Comparison of ENCODE assay signal across 31 mouse cellular contexts in the genomic region with DNA sequence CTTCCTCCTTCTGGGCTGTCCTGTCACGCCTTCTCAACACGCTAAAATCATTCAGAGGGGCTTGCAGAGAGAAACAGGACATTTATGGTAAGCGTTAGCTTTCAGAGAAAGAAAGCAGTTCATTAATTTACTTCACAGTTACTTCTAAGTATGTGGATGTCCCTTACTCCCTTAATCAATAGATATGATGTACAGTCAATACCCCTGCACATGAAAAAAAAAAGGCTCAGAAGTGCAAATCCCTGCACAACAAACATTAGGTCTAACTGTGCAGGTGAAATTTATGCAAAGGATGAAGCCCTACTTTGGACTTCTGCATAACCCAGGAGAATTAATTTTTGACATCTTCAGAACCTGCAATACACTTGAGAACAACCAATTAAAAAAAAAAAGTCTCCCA. TPM values are rescaled to one million over a fixed set of nuclear protein-coding genes. Genes with fewer than 3 reads are reported as not detected.
"Had no signal": no experiment of that assay in that cellular context is flagged by ENCODE, and none has a peak within 500 bp of the region (broad histone marks: within the 10 kb centered on the region; RNA-seq: fewer than 3 reads in every experiment).

No protein-coding gene starts in this region.

- H3K27ac ChIP-seq: gastrocnemius, adult 2 months; heart, embryonic 10.5 days; hindbrain, embryonic 10.5 days; hindbrain, embryonic 12.5 days; hindbrain, embryonic 14.5 days; intestine, embryonic 15.5 days; layer of hippocampus, adult 2 months; left cerebral cortex, adult 2 months; limb, embryonic 10.5 days; limb, embryonic 12.5 days; liver, embryonic 13.5 days had no signal

- H3K36me3 ChIP-seq: heart, embryonic 10.5 days; heart, embryonic 12.5 days; hindbrain, embryonic 12.5 days; intestine, embryonic 15.5 days; limb, embryonic 10.5 days; limb, embryonic 12.5 days; liver, embryonic 13.5 days had no signal

- ATAC-seq: hindbrain, embryonic 16.5 days; inflammation-experienced regulatory T-cells, adult 6 months; intestine, embryonic 15.5 days; intestine, postnatal 0 days had no signal

- H3K4me3 ChIP-seq: gastrocnemius, adult 2 months; heart, embryonic 10.5 days; hindbrain, embryonic 12.5 days; layer of hippocampus, adult 2 months; left cerebral cortex, adult 2 months; limb, embryonic 12.5 days; liver, embryonic 13.5 days had no signal

- H3K4me2 ChIP-seq: heart, embryonic 12.5 days; intestine, embryonic 15.5 days; limb, embryonic 12.5 days; liver, embryonic 11.5 days; liver, embryonic 13.5 days had no signal

- H3K9me3 ChIP-seq: heart, embryonic 10.5 days; heart, embryonic 12.5 days; hindbrain, embryonic 10.5 days; hindbrain, embryonic 12.5 days; intestine, embryonic 15.5 days; limb, embryonic 10.5 days; limb, embryonic 12.5 days; liver, embryonic 13.5 days had no signal

- DNase-seq: gastrocnemius, adult 2 months; gastrocnemius, postnatal 10 days; gastrocnemius, postnatal 25 days; heart, adult 18-20 months; heart, postnatal 10 days; heart, postnatal 4 days; kidney, adult 18-20 months; kidney, adult 8-10 months; kidney, postnatal 10 days; kidney, postnatal 25 days; kidney, postnatal 4 days; liver; liver, embryonic 13.5 days had no signal

- H3K9ac ChIP-seq: heart, embryonic 12.5 days; hindbrain, embryonic 12.5 days; hindbrain, embryonic 14.5 days; intestine, embryonic 15.5 days; limb, embryonic 12.5 days; liver, embryonic 13.5 days had no signal

RNA-seq across cellular contexts. Expression of a gene that starts 0.8 kb away (rescaled TPM):
- polyA plus RNA-seq: heart, embryonic 14.5 days; heart, embryonic 16.5 days; inflammation-experienced regulatory T-cells, adult 6 months; intestine, embryonic 15.5 days; intestine, postnatal 0 days; kidney, embryonic 14.5 days; kidney, embryonic 16.5 days; liver, embryonic 13.5 days had no signal
